Mouse (Mus musculus) midbrain, embryonic 13.5 days (tissue): ENCODE data around the gene Spata4. TPM values are rescaled to one million over a fixed set of nuclear protein-coding genes. Genes with fewer than 3 reads are reported as not detected.
"Not testable (repeated sequence)": the region's sequence is repeated elsewhere in the genome, so short reads cannot be mapped to it uniquely, and the experiment has no call there.

Experiments used
- ATAC-seq: fragments of 200-750 bp; cut with Nextera tagmentation; 2 replicates; pipeline ENCODE4 v1.8.0; 2017; ENCODE audit warnings: mild to moderate bottlenecking, moderate TSS enrichment, moderate library complexity
- H3K27ac ChIP-seq: fragments of 300-500 bp; sonication (generic); 2 replicates; pipeline ENCODE4 v1.5.1; 2015; ENCODE audit warnings: inconsistent platforms, mild to moderate bottlenecking, moderate library complexity
- H3K27me3 ChIP-seq: fragments of 300-500 bp; sonication (generic); 2 replicates; pipeline ENCODE4 v1.6.1; 2015; ENCODE audit warnings: mild to moderate bottlenecking, inconsistent platforms
- H3K36me3 ChIP-seq: fragments of 300-500 bp; sonication (generic); 2 replicates; pipeline ENCODE4 v1.6.1; 2015; ENCODE audit warnings: mild to moderate bottlenecking, inconsistent platforms
- H3K4me1 ChIP-seq: fragments of 300-500 bp; sonication (generic); replicated peaks from 2 replicates; pipeline ENCODE4 v1.6.1; 2015; ENCODE audit warnings: inconsistent platforms
- H3K4me2 ChIP-seq: fragments of 300-500 bp; sonication (generic); replicated peaks from 2 replicates; pipeline ENCODE4 v1.6.1; 2015; ENCODE audit warnings: moderate library complexity, mild to moderate bottlenecking, inconsistent platforms
- H3K4me3 ChIP-seq: fragments of 300-500 bp; sonication (generic); replicated peaks from 2 replicates; pipeline ENCODE4 v1.5.1; 2015; ENCODE audit warnings: mild to moderate bottlenecking, inconsistent platforms
- H3K9ac ChIP-seq: fragments of 300-500 bp; sonication (generic); replicated peaks from 2 replicates; pipeline ENCODE4 v1.6.1; 2015; ENCODE audit warnings: mild to moderate bottlenecking, inconsistent platforms
- H3K9me3 ChIP-seq: fragments of 300-500 bp; sonication (generic); 2 replicates; pipeline ENCODE4 v1.6.1; 2016; ENCODE audit warnings: mild to moderate bottlenecking, inconsistent platforms
- WGBS: fragments of 180-500 bp; shearing (Covaris S2); methylation state at CpG from one replicate; pipeline ENCODE4 v1.1.7; 2015; 5-methylcytosine and 5-hydroxymethylcytosine counted together
- polyA plus RNA-seq: library from polyadenylated mRNA; unstranded; fragments of >200 nt; fragmentation: Nextera tagmentation; extraction: Ambion mirVana; gene quantifications from 2 replicates; pipeline ENCODE4 v1.2.1, GENCODE M21; 2015

Gene Spata4
- polyA plus RNA-seq, 1 experiment from 2014 or later = 0.30 TPM

- Histone ChIP-seq H3K36me3 (no peaks in the 10 kb centered on the region), H3K4me3 (no peak overlapping the region), H3K27ac (no peak overlapping the region), H3K4me1 (peaks cover 19% of the 10 kb centered on the region), H3K9ac (no peak overlapping the region), H3K4me2 (no peak overlapping the region), H3K27me3 (no peaks in the 10 kb centered on the region), H3K9me3 (no peaks in the 10 kb centered on the region)
- 92% methylated on average over 2 of the region's 2 CpGs for WGBS
- no peak for ATAC-seq
Observed at GRCm38 (mm10) chr8:54597386-54597785, 3.2 kb upstream of the Spata4 start.

- ATAC-seq = no peak
- H3K27me3 ChIP-seq = no peaks in the 10 kb centered on the region
- peaks cover 8% of the 10 kb centered on the region for H3K4me1 ChIP-seq
- 83% methylated on average over 4 of the region's 4 CpGs for WGBS
- H3K4me3 ChIP-seq = no peak overlapping the region
- no peaks in the 10 kb centered on the region for H3K9me3 ChIP-seq
- no peak overlapping the region for H3K27ac ChIP-seq
- no peak overlapping the region for H3K4me2 ChIP-seq
- H3K36me3 ChIP-seq = no peaks in the 10 kb centered on the region
- H3K9ac ChIP-seq = no peak overlapping the region
Observed at GRCm38 (mm10) chr8:54603440-54603839, 2.9 kb downstream of the Spata4 start.

- H3K27me3 ChIP-seq = no peaks in the 10 kb centered on the region
- H3K4me3 ChIP-seq = no peak overlapping the region
- no peaks in the 10 kb centered on the region for H3K36me3 ChIP-seq
- no peaks in the 10 kb centered on the region for H3K4me1 ChIP-seq
- H3K27ac ChIP-seq = no peak overlapping the region
- no peak for ATAC-seq
- H3K9ac ChIP-seq = no peak overlapping the region
- no peak overlapping the region for H3K4me2 ChIP-seq
- 95% methylated on average over 2 of the region's 2 CpGs for WGBS
- H3K9me3 ChIP-seq = no peaks in the 10 kb centered on the region
Observed at GRCm38 (mm10) chr8:54609336-54609735, 8.8 kb downstream of the Spata4 start.

GRCm38 (mm10) chr8:54610238-54610637 is 9.7 kb downstream of the Spata4 start:
- H3K27ac ChIP-seq = no peak overlapping the region
- no peaks in the 10 kb centered on the region for H3K9me3 ChIP-seq
- no peak overlapping the region for H3K9ac ChIP-seq
- ATAC-seq = no peak
- H3K36me3 ChIP-seq = no peaks in the 10 kb centered on the region
- H3K27me3 ChIP-seq = no peaks in the 10 kb centered on the region
- 84% methylated on average over 4 of the region's 4 CpGs for WGBS
- H3K4me2 ChIP-seq = no peak overlapping the region
- H3K4me1 ChIP-seq = no peaks in the 10 kb centered on the region
- H3K4me3 ChIP-seq = no peak overlapping the region

- not testable (repeated sequence) for H3K9ac ChIP-seq, H3K4me3 ChIP-seq, ATAC-seq, H3K4me2 ChIP-seq, H3K27ac ChIP-seq, H3K27me3 ChIP-seq, H3K9me3 ChIP-seq, H3K4me1 ChIP-seq, H3K36me3 ChIP-seq
- 87% methylated on average over 17 of the region's 17 CpGs for WGBS
Observed at GRCm38 (mm10) chr8:54616710-54617109, 16.1 kb downstream of the Spata4 start.

GRCm38 (mm10) chr8:54638634-54639033 is 38.1 kb downstream of the Spata4 start:
- ATAC-seq = no peak
- WGBS = 50% methylated on average over 4 of the region's 4 CpGs
- H3K9me3 ChIP-seq = no peaks in the 10 kb centered on the region
- no peak overlapping the region for H3K4me2 ChIP-seq
- H3K4me3 ChIP-seq = no peak overlapping the region
- H3K27ac ChIP-seq = no peak overlapping the region
- no peak overlapping the region for H3K9ac ChIP-seq
- H3K27me3 ChIP-seq = no peaks in the 10 kb centered on the region
- no peaks in the 10 kb centered on the region for H3K36me3 ChIP-seq
- 0 out of 2 replicates have a peak, but pooled peaks cover 2% of the 10 kb centered on the region for H3K4me1 ChIP-seq

Other genes starting within 250 kb of the Spata4 start
- 3.5 and 5.3 TPM in 2 replicates for gene Asb5, start 71.2 kb upstream of the Spata4 start, polyA plus RNA-seq
- 58.4 and 61.9 TPM in 2 replicates for gene Spcs3, start 70.8 kb upstream of the Spata4 start, polyA plus RNA-seq